Mouse (Mus musculus) ZHBTc4 (cell line): ENCODE results near the gene Kcnmb2.

Experiments used
- DNase-seq: peaks from one replicate; pipeline ENCODE4 v3.0.0-alpha.2; 2011; ENCODE audit warnings: low read depth, low spot score

The Kcnmb2 gene

GRCm38 (mm10) chr3:32012205-32012931, 110.1 kb downstream of the Kcnmb2 start:
- no peak for DNase-seq

DNA sequence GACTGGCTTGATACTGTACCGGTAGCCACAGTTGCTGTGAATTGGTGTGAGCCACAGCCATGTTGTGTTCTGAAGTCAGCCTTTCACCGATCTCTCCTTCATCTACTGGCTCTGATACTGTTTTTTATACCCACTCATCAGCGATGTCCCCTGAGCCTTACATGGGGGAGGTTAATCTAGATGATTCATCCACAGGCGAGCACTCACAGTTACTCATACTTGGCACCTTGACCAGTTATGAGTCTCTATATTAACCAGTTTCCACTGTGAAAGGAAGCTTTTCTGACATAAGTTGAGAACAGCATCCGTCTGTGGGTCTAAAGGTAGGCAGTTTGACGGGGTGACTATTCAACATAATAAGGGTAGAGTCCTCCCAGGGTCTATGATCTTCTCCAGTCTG, 118.7 kb downstream of the Kcnmb2 start:
- no peak for DNase-seq

DNA sequence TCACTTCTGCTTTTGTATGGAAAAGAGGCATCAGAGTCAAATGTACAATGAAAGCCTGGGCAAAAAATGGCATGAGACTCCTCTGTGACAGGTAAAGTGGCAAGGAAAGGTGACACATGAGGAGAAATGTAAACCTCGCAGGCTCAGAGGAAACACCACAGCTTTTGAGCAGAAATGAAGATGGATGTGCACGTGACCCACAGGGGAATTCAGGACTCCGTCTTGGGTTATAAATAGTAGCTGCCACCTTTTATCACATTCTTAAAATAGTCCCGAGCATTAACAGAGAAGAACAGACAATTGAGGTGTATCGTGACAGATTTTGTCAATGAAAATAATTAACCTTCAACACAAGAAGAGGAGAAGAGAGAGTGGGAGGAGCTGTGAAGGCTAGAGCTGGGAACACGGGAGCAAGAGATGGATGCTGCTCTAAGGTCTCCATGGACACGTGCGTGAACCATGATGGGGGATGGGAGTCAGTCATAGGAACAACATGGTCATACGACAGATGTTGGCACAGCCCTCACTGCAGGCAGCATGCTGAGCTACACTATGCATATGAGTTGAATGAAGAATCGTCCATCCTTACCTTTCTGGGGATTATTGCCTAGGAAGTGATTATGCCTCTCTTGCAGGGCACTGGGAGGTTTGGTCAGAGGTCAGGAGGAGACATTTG, 127.2 kb downstream of the Kcnmb2 start:
- no peak for DNase-seq

GRCm38 (mm10) chr3:32032381-32032780, 130.1 kb downstream of the Kcnmb2 start:
- no peak for DNase-seq

GRCm38 (mm10) chr3:32043814-32044213, 141.5 kb downstream of the Kcnmb2 start:
- DNase-seq: no peak

- DNase-seq: no peak
Observed at GRCm38 (mm10) chr3:32048777-32049176, 146.5 kb downstream of the Kcnmb2 start.

- no peak for DNase-seq
Observed at GRCm38 (mm10) chr3:32052596-32052995, 150.3 kb downstream of the Kcnmb2 start.

DNA sequence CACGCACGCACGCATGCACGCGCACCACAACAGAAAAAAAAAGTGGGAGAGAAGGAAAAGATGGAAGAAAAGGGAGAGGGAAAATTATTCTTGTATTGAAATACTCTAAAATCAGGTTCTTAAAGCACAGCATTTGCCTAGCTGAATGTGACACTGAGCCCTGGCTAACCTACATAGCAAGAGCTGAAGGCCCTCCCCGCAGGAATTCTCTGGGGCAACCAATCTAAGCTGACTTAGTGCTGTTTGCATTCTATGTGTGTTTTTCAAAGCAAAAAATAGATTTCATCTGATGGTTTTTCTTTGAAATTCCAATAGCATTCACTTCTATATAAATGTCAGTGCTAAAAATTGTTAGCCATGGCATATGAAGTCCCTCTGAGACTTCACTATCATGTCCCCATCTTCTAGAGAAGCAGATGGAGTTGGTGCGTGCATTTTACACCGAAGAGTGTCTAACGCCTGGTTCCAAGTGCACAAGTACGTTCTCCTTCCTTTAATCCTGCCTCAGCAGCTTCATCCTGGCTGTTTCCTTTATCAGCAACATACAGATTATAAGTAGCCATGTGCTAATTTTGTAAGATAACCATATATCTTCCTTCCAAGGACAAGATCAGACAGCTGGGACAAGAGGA, 151.4 kb downstream of the Kcnmb2 start:
- no peak for DNase-seq

DNA sequence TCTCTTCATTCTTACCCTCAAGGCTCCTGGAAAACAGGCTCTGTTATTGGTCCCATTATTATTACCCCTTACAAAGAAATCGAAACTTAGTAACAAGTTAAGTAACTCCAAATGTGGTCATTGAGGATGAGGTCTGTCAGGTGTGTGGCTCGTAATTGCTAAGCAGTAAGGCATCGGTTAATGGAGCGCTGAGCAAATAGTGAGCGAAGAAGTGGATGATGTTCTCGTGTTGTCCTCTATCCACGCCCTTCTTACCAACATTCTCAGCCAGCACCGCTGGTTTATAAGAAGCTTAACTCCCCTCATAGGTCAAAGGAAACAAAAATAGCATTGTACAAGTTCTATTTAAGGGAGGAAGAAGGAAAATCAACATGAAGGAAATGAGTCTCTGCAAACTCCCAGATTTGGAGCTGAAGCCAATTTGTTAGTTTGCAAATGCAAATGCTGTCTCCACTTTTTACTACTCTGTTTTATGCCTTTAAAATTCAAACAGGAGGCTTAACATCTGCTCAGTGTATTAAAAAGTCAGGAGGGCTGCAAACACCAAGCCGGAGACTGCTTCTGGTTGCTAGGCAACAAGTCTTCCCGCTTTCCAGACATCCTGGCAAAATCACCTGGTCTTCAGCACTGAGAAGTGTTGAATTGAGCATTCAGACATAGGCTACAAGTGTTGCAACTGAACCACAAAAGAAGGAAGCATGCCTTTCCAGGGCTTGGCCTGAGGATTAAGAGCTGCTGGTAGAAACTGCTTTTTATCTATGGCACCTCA, 157.8 kb downstream of the Kcnmb2 start:
- DNase-seq: peak; percentile 46

DNA sequence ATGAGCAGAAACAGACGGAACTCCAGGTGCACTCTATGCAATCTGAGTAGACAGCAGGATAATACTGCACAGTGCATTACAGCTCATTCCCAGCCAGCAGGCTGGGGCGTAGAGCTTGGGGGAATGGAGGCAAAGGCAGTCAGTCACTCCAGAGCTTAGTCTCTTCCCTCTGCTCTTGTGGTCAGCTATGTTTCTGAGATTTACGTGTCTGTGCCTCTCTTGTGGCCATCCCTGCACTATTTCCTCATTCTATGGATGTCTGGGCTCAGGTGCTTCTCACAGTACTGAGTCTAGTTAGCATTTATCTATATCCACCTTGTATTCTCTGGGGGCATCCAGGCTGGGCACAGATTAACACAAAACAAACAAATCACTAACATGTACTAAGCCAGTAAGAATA, 160.4 kb downstream of the Kcnmb2 start:
- DNase-seq: no peak

DNA sequence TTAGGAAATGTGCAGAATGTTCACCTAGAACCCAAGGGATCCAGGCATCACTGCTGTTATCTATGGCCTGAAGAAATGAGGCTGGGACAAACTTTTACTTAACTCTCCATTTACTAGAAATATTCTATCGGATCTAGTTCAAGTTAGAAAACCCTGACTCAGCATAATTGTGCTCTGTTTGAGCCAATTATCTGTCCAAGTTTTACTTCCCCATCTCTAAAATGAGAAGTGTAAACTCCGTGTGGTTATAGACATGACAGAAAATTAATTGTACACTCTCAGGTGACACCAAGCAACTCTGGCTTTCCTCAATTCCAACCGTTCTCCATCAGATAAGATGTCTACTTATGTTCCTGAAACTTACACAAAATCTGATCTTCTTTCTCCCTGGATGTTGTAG, 161.0 kb downstream of the Kcnmb2 start:
- no peak for DNase-seq

- DNase-seq: peak; percentile 57
Observed at GRCm38 (mm10) chr3:32067004-32067935, 165.0 kb downstream of the Kcnmb2 start.

- no peak for DNase-seq
Observed at GRCm38 (mm10) chr3:32073881-32074280, 171.6 kb downstream of the Kcnmb2 start.

DNA sequence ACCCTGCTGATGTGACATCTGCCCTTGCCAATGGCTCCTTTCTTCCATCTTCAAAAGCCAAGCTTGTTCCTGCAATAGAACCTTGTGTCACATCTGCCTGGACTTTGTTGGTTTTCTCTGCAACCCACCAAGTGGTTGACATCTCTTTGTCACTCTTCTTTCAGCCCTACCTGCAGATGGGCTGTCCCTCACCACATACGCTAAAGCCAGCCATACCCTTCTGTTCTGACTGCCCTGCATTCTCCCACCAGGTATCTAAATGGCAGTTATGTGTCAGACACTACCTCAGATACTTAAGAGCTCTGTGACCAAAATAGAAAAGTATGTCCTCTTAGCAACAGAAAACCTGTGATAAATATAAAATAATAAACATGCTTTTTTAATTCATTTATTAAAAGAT, 186.5 kb downstream of the Kcnmb2 start:
- no peak for DNase-seq

GRCm38 (mm10) chr3:32101391-32101790, 199.1 kb downstream of the Kcnmb2 start:
- DNase-seq: no peak

GRCm38 (mm10) chr3:32119851-32120250, 217.5 kb downstream of the Kcnmb2 start:
- DNase-seq: peak; percentile 82

GRCm38 (mm10) chr3:32121731-32122130, 219.4 kb downstream of the Kcnmb2 start:
- DNase-seq: no peak

DNA sequence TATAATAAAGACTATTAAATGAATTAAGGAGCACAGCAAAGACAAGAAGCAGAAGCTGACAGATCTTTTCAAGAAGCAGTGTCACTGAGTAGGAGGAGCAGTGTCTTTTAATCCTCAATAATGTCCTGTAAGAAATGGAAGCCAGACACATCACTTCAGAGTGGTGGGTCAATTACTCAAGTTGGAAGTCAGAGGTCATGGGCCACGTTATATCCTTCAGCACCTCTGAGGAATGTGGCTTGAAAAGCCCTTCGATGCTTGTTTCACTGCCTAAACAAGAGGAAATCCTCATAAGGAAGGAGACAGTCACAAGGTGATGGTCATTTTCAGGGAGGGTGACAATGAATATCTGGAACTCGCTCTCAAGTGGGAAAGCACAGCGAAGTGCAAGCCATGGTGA, 223.1 kb downstream of the Kcnmb2 start:
- DNase-seq: no peak

DNA sequence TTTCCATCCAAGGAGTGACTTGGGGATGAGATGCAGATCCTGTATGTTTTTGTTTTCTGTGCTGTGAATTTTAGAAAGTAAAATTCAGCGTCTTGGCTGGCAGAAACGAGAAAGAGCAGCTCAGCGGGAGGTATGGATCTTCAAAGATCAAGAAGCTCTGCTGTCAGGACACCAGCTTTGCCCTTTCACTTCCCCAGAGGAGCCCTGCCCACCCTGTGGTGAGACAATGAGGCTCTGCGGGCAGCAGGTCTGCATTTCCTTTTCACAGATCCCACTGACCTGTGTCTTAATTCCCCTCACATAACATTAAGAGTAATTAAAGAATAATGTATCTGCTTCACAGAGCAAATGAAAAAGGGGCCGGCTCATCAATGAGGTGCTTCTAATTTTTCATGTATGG, 226.1 kb downstream of the Kcnmb2 start:
- peak; percentile 45 for DNase-seq

DNA sequence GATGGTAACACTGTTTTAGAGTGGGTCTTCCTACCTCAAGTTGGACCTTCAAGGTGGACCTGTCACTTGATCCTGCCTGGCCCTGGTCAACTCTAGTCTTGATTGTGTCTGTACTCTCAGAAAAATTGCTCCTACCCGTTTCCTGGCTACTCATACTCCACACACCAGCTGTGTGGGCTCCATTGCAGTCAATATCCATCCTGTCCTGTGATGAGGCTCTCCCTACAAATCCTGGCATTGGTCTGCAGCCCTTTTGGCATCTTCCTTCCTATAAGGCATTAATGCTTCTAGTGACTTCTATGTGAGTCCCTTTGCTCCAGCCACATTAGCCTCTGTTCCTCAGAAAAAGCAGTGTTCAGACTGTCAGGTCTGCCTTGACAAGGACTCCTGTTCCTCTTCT, 228.4 kb downstream of the Kcnmb2 start:
- DNase-seq: no peak

- no peak for DNase-seq
Observed at GRCm38 (mm10) chr3:32132395-32133004, 230.2 kb downstream of the Kcnmb2 start.
